Mouse (Mus musculus): ENCODE data around the gene Vil1.
"Not testable (repeated sequence)": the region's sequence is repeated elsewhere in the genome, so short reads cannot be mapped to it uniquely, and the experiment has no call there.

Gene Vil1

GRCm38 (mm10) chr1:74387386-74387988, 21.7 kb upstream of the Vil1 start:
- DNase-seq (ENCODE audit: low spot score) = no peak

DNA sequence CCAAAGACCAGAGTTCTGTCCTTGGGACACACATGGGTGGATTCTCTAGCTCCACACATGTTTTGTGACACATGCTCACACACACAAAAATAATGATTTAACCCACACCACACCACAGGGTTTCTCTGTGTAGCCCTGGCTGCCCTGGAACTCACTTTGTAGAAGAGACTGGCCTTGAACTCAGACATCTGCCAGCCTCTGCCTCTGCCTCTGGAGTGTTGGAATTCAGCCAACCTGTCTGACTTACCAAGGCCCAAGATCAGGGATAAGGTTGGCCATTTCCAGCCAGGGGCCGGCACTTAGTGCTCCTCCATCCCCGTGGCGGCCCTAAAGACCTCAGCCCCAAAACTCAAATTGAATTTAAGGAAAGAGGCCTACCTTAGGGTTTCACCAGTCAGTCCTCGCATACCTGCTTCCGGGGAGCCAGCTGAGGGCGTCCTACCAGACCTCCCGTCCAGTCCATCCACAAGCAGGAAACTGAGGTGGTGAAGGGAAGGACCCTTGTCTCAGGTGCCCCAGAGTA, 20.7 kb upstream of the Vil1 start:
- DNase-seq (ENCODE audit: low spot score) = no peak

DNA sequence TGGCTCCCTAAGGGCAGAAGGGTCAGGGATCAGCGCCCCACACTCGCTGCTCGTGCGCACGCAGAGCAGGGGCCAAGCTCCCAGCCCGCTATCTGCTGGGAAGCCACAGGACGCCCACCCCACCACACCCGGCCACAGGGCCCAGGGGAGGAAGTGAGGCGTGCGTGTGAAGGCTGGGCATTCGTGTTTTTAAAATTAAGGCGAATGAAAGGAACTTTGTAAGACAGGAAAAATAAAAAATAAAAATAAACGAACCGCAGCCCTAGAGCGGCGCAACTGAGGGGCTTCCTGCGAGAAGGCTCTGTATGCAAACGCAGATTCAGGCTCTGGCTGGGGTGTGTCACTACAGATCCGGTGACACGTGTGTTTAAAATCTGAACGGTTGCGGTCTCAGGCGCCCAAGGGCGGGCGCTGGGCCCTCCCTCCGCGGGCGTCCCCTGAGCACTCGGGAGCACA, 19.3 kb upstream of the Vil1 start:
- DNase-seq (ENCODE audit: low spot score) = peak; percentile 47

DNA sequence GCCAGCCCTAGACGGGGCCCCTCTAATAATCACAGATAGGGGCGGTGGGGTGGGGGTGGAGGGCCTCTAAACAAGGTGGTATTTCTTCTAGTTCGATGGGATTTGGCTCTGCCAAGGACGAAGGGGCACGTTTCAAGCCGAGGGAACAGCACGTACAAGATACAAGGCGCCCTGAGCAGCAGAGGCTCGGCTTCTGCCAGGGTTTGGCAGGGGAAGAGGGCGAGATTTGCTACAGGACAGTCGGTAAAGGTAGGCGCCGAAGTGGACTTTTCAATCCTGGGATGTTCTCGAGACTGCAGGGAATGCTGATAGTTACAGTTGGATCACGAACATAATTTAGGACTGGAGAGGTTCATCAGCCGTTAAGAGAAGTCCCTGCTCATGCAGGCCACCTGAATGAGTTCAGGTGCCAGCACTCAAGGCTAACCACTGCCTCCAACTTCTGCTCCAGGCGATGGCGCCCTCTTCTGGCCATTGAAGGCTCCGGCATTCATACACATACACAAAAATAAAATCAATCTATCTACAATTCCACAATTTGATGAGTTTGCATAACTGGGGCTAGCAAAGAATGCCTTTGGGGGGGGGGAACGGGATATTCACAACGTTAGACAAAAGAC, 18.8 kb upstream of the Vil1 start:
- DNase-seq (ENCODE audit: low spot score) = peak; percentile 79

GRCm38 (mm10) chr1:74390924-74391748, 18.0 kb upstream of the Vil1 start, which contains the start of gene Ctdsp1:
TSS of gene Ctdsp1 (plus strand) at chr1:74391509.
- peak; percentile 99 for DNase-seq (ENCODE audit: low spot score)

- DNase-seq (ENCODE audit: low spot score) = peak; percentile 77
Observed at GRCm38 (mm10) chr1:74391844-74392441, 17.2 kb upstream of the Vil1 start.

GRCm38 (mm10) chr1:74392446-74392994, 16.7 kb upstream of the Vil1 start:
- DNase-seq (ENCODE audit: low spot score) = no peak

- DNase-seq (ENCODE audit: low spot score) = no peak
Observed at GRCm38 (mm10) chr1:74393010-74393409, 16.2 kb upstream of the Vil1 start.

DNA sequence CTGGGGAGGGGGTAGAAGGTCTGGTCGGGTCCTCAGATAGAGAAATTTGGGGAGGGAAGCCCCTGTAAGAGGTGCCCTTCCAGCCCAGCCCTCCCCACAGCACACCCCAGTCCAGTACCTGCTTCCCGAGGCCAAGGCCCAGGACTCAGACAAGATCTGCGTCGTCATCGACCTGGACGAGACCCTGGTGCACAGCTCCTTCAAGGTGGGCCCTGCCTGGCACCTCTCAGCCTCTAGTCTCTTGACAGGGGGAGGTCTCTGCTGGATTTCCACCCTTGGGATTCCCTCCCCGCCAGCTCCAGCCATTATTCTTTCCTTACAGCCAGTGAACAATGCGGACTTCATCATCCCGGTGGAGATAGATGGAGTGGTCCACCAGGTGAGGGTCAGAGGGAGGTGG, 15.5 kb upstream of the Vil1 start:
- no peak for DNase-seq (ENCODE audit: low spot score)

DNA sequence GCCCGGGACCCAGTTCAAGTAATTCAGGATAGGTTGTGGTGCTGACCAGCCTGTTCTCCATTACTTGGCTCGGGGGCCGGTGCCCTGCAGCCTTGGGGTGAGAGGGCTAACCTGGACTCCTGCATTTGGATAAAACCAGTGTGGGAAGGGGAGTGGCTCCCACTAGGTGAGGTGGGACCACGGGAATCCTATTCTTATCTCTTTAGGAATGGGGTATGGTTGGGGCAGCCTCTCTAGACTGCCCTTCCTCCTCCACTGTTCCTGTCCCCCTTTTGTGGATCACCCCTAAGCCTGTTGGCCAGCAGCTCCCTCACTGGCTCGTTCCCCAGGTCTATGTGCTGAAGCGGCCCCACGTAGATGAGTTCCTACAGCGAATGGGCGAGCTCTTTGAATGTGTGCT, 14.9 kb upstream of the Vil1 start:
- DNase-seq (ENCODE audit: low spot score) = no peak

- DNase-seq (ENCODE audit: low spot score) = no peak
Observed at GRCm38 (mm10) chr1:74394858-74395257, 14.3 kb upstream of the Vil1 start.

- no peak for DNase-seq (ENCODE audit: low spot score)
Observed at GRCm38 (mm10) chr1:74395290-74395689, 13.9 kb upstream of the Vil1 start.

- not testable (repeated sequence) for DNase-seq (ENCODE audit: low spot score)
Observed at GRCm38 (mm10) chr1:74396456-74397222, 12.5 kb upstream of the Vil1 start.

DNA sequence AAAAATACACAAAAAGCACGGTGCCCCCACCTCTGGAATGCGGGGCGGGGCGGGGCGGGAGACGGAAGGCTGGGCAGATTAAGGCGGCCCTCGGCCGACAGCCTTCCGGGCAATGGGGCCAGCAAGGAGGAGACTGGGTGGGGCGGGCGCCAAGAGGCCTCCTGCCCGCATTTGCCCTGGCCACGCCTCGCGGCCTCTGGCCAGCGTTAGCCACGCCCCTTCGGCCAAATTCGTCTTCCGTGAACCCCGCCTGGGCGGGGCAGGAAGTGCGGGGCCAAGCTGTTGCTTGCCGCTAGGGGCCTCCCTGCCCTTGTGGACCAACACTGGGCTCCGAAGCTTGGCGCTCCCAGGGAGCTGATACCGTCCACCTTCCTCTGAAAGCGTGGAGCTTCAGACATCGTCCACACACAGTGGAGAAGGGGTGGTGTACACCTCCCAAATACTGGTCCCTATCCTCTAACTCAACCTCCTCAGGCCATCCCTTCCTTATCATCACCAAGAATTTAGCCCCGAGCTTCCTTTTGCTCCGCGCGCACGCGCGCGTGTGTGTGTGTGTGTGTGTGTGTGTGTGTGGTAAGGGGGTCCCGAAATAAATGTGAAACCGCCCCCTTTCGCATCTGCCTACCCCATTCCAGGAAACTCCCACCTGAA, 11.8 kb upstream of the Vil1 start:
- DNase-seq (ENCODE audit: low spot score) = peak; percentile 99

DNA sequence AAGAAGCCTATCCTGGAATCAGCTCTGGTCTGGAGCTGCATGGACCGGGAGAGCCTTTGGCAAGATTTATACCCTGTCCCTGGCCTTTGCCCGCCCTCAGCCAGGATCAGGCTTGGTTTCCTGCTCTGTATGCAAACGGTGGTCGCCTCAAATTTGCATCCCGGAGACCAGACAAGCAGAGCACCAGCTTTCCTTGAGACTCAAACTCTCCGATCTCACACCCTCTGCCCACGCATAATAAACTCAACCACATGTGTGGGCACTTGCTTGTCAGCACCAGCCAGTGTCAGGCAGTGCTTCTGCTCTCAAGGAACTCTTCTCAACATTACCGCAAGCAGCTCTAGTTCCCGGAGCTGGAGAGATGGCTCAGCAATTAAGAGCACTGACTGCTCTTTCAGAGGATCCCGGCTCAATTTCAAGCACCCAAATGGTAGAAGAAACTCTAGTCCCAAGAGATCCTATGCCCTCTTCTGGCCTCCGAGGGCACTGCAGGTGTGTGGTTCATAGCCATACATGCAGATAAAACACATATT, 11.2 kb upstream of the Vil1 start:
- DNase-seq (ENCODE audit: low spot score) = peak; percentile 79

DNA sequence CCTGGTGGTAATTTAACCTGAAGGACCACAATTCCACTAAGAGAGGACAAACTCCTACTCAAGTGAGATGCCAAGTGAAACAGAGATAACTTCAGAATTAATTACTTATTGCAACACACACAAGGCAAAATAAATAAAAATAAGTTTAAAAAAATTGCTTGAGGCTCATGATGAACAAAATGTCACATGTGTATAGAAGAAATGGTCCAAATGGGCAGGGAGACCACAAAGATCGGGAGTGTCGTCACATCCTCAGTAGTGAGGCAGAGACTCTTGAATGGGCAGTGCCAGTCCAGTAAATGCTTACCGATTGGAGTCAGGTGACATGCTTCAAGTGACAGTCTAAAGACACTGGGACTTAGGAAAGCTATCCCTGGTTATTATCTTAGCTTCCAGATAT, 8.6 kb upstream of the Vil1 start:
- DNase-seq (ENCODE audit: low spot score) = no peak

GRCm38 (mm10) chr1:74401015-74401702, 8.0 kb upstream of the Vil1 start:
- DNase-seq (ENCODE audit: low spot score) = no peak

DNA sequence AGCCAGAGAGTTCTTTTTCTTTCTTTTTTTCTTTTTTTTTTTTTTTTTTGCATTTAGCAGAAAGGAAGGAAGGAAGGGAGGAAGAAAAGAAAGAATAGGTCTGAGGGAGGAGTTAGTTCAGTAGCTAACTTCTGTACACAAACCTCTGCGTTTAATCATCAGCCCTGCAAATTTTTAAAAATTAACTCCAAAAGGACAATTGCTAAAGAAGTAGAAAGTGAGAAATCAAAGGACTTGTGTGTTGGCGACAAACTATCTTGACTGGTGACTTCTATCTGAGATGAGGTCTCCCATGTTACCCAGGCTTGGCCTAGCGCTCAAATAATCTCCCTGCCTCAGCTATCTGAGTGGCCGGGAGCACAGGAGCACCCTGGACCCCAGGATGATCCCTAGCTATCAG, 5.0 kb upstream of the Vil1 start:
- no peak for DNase-seq (ENCODE audit: low spot score)

DNA sequence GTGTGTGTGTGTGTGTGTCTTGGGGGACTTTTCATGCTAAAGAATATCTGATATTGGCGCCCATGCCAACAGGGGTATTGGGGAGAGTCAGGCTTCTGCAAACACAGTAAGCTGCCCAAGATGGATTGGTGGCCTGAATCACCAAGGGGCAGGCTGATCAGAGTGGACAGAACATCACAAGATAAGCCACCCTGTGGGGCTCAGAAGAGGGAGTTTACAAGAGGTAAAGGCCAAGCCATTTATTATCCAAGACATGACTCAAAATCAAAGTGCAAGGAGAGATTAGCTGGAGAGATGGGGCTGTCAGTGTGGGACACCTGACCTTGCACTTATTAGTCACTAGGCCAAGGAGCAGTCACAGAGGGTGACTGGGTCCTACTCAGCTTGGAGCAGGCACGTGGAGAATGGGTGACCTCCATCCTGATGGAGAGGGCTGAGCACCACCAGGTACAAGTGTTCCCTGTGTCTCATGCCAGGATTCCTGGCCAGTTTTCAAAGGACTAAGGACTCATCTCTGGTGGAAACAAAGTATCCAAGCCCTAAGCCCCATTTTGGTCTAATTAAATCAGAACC, 2.7 kb downstream of the Vil1 start:
- no peak for DNase-seq (ENCODE audit: low spot score)

GRCm38 (mm10) chr1:74412711-74413110, 3.5 kb downstream of the Vil1 start:
- DNase-seq (ENCODE audit: low spot score) = no peak
